Mouse (Mus musculus) MEL (cell line): ENCODE results near the gene Cdkn1b. TPM values are rescaled to one million over a fixed set of nuclear protein-coding genes. Genes with fewer than 3 reads are reported as not detected.

Experiments
- DNase-seq: peaks from one replicate; pipeline ENCODE4 v3.0.0; 2011; ENCODE audit warnings: low read depth, low spot score
- H3K27ac ChIP-seq: 2 replicates; pipeline ENCODE4 v1.5.1; 2012; ENCODE audit warnings: low read depth, mild to moderate bottlenecking, control low read depth, low read length, moderate library complexity; ENCODE audit not compliant: control insufficient read depth
- H3K27me3 ChIP-seq, 2 experiments: fragments of 150-350 bp in 1 of 2; sonication (generic) in 1 of 2; 2 replicates each; pipeline ENCODE4 v1.6.1; 2012; ENCODE audit warnings: low read length in 2 of 2, mild to moderate bottlenecking in 2 of 2, improper control_type of control experiment in 1 of 2, moderate library complexity in 1 of 2; ENCODE audit not compliant: insufficient read depth in 2 of 2, control insufficient read depth in 1 of 2
- H3K36me3 ChIP-seq, 2 experiments: 2 replicates each; pipeline ENCODE4 v1.6.1; 2012 to 2014; ENCODE audit warnings: low read length in 2 of 2, improper control_type of control experiment in 1 of 2, inconsistent platforms in 1 of 2, mild to moderate bottlenecking in 1 of 2; ENCODE audit not compliant: insufficient read depth in 2 of 2, control insufficient read depth in 1 of 2
- H3K4me1 ChIP-seq, 2 experiments: fragments of 150-350 bp in 1 of 2; sonication (generic) in 1 of 2; 2 replicates each; pipeline ENCODE4 v1.6.1; 2012; ENCODE audit warnings: low read length in 2 of 2, improper control_type of control experiment in 1 of 2, mild to moderate bottlenecking in 1 of 2; ENCODE audit not compliant: insufficient read depth in 2 of 2, control insufficient read depth in 1 of 2
- H3K4me3 ChIP-seq, 2 experiments: fragments of 150-350 bp in 1 of 2; sonication (generic) in 1 of 2; 2 replicates each; pipeline ENCODE4 v1.5.1; 2012; ENCODE audit warnings: low read depth in 2 of 2, low read length in 2 of 2, mild to moderate bottlenecking in 2 of 2, moderate library complexity in 2 of 2, control low read depth in 1 of 2, improper control_type of control experiment in 1 of 2; ENCODE audit not compliant: control insufficient read depth in 1 of 2, insufficient read depth in 1 of 2
- H3K79me2 ChIP-seq: 2 replicates; pipeline ENCODE4 v1.6.1; 2012; ENCODE audit warnings: mild to moderate bottlenecking, low read length, moderate library complexity; ENCODE audit not compliant: control insufficient read depth, poor library complexity, insufficient read depth
- H3K9ac ChIP-seq: 2 replicates; pipeline ENCODE4 v1.6.1; 2012; ENCODE audit warnings: low read depth, mild to moderate bottlenecking, control low read depth, low read length, moderate library complexity; ENCODE audit not compliant: control insufficient read depth, poor library complexity, severe bottlenecking
- H3K9me3 ChIP-seq: fragments of 150-350 bp; sonication (generic); replicated peaks from 2 replicates; pipeline ENCODE4 v1.6.1; 2012; ENCODE audit warnings: mild to moderate bottlenecking, low read length, improper control_type of control experiment, moderate library complexity; ENCODE audit not compliant: insufficient read depth
- BHLHE40 ChIP-seq: IDR thresholded peaks from 2 replicates; pipeline ENCODE4 v1.6.1; 2012; ENCODE audit warnings: low read depth, mild to moderate bottlenecking, inconsistent platforms, low read length, improper control_type of control experiment, borderline replicate concordance
- CHD1 ChIP-seq: IDR thresholded peaks from 2 replicates; pipeline ENCODE4 v1.6.1; 2012; ENCODE audit warnings: low read depth, mild to moderate bottlenecking, inconsistent platforms, low read length, improper control_type of control experiment
- CHD2 ChIP-seq: IDR thresholded peaks from 2 replicates; pipeline ENCODE4 v1.6.1; 2011; ENCODE audit warnings: low read length, improper control_type of control experiment
- CTCF ChIP-seq, 3 experiments: IDR thresholded peaks in 2 of 3; conservative IDR thresholded peaks in 1 of 3; 2 replicates each; pipeline ENCODE4 v1.5.1; 2011 to 2012; ENCODE audit warnings: low read length in 3 of 3, low read depth in 2 of 3, mild to moderate bottlenecking in 2 of 3, improper control_type of control experiment in 1 of 3, inconsistent platforms in 1 of 3, mixed read lengths in 1 of 3, moderate library complexity in 1 of 3; ENCODE audit not compliant: control insufficient read depth in 1 of 3, insufficient read depth in 1 of 3, poor library complexity in 1 of 3, severe bottlenecking in 1 of 3
- E2F4 ChIP-seq: IDR thresholded peaks from 2 replicates; pipeline ENCODE4 v1.6.1; 2011; ENCODE audit warnings: low read depth, low read length, improper control_type of control experiment, borderline replicate concordance
- ELF1 ChIP-seq: IDR thresholded peaks from 2 replicates; pipeline ENCODE4 v1.6.1; 2014; ENCODE audit warnings: low read depth, mild to moderate bottlenecking, inconsistent platforms, low read length, improper control_type of control experiment, moderate library complexity
- GABPA ChIP-seq: IDR thresholded peaks from 2 replicates; pipeline ENCODE4 v1.6.1; 2012; ENCODE audit warnings: low read depth, mild to moderate bottlenecking, inconsistent platforms, low read length, improper control_type of control experiment, moderate library complexity
- GATA1 ChIP-seq: IDR thresholded peaks from 2 replicates; pipeline ENCODE4 v1.6.1; 2011; ENCODE audit warnings: low read depth, low read length, improper control_type of control experiment
- HCFC1 ChIP-seq: IDR thresholded peaks from 2 replicates; pipeline ENCODE4 v1.6.1; 2012; ENCODE audit warnings: low read depth, mild to moderate bottlenecking, inconsistent platforms, low read length, improper control_type of control experiment, moderate library complexity
- MAZ ChIP-seq: IDR thresholded peaks from 2 replicates; pipeline ENCODE4 v1.6.1; 2012; ENCODE audit warnings: low read depth, mild to moderate bottlenecking, inconsistent platforms, low read length, improper control_type of control experiment
- MXI1 ChIP-seq: IDR thresholded peaks from 2 replicates; pipeline ENCODE4 v1.6.1; 2011; ENCODE audit warnings: mild to moderate bottlenecking, low read depth, low read length, improper control_type of control experiment
- POLR2A ChIP-seq, 2 experiments: IDR thresholded peaks; 2 replicates each; pipeline ENCODE4 v1.6.1; 2011 to 2012; ENCODE audit warnings: low read length in 2 of 2, mild to moderate bottlenecking in 2 of 2, control low read depth in 1 of 2, improper control_type of control experiment in 1 of 2, low read depth in 1 of 2, moderate library complexity in 1 of 2; ENCODE audit not compliant: control insufficient read depth in 1 of 2, insufficient read depth in 1 of 2, poor library complexity in 1 of 2
- POLR2AphosphoS5 ChIP-seq: IDR thresholded peaks from 2 replicates; pipeline ENCODE4 v1.6.1; 2012; ENCODE audit warnings: low read depth, borderline replicate concordance, mild to moderate bottlenecking, inconsistent platforms, low read length, moderate library complexity, mixed read lengths
- RCOR1 ChIP-seq: IDR thresholded peaks from 2 replicates; pipeline ENCODE4 v1.6.1; 2012; ENCODE audit warnings: low read depth, mild to moderate bottlenecking, inconsistent platforms, low read length, improper control_type of control experiment
- TAL1 ChIP-seq: IDR thresholded peaks from 2 replicates; pipeline ENCODE4 v1.6.1; 2012; ENCODE audit warnings: mild to moderate bottlenecking, inconsistent platforms, low read length, moderate library complexity, mixed read lengths
- TBP ChIP-seq: IDR thresholded peaks from 2 replicates; pipeline ENCODE4 v1.8.0; 2011; ENCODE audit warnings: low read depth, low read length, improper control_type of control experiment
- ZC3H11A ChIP-seq: IDR thresholded peaks from 2 replicates; pipeline ENCODE4 v1.6.1; 2012; ENCODE audit warnings: low read depth, mild to moderate bottlenecking, inconsistent platforms, low read length, improper control_type of control experiment
- ZKSCAN1 ChIP-seq: IDR thresholded peaks from 2 replicates; pipeline ENCODE4 v1.6.1; 2012; ENCODE audit warnings: low read depth, mild to moderate bottlenecking, inconsistent platforms, low read length, improper control_type of control experiment, moderate library complexity
- polyA plus RNA-seq, 2 experiments: library from polyadenylated mRNA; stranded (reverse) in 1 of 2; unstranded in 1 of 2; fragments of >175 nt in 1 of 2; fragments of >200 nt in 1 of 2; gene quantifications; 2 replicates each; pipeline versions ENCODE4 v1.2.1 to v1.2.4; 2012; ENCODE audit warnings: low replicate concordance in 2 of 2, low read depth in 1 of 2; ENCODE audit not compliant: insufficient read length in 2 of 2, insufficient read depth in 1 of 2, missing spikeins in 1 of 2
- total RNA-seq: library from RNA; depleted of rRNA; stranded (reverse); fragments of 300-350 nt; gene quantifications from 2 replicates; pipeline ENCODE4 v1.2.3, GENCODE M21; 2012

The Cdkn1b gene
- total and polyA plus RNA-seq, 3 experiments = 7.7 to 21.2 TPM; not detected in 1

DNA sequence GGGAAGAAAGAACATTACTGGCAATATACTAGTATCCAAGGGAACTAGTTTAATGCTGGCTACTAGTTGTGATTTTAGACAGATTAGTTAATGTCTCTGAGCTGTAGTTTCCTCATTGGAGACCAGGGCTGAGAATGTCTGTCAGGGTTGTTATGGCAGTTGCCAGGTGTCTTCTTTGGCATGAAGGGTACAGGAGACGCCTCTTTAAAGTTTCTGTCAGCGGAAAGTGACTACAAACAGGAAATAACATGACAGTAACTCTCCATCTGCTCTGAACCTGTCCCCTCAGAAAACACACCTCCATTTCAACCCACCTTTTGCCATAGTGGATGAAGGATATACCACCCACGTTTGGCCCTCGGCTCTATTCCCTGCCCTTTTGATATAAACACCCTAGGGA, 36.5 kb upstream of the Cdkn1b start:
- H3K79me2 ChIP-seq = no peaks in the 10 kb centered on the region
- H3K9me3 ChIP-seq = no peaks in the 10 kb centered on the region
- H3K27me3 ChIP-seq = no peaks in the 10 kb centered on the region
- TF ChIP-seq TBP = no peak
- DNase-seq = no peak
- no peak overlapping the region for H3K4me3 ChIP-seq
- no peak overlapping the region for H3K9ac ChIP-seq
- H3K4me1 ChIP-seq = peaks cover 4% of the 10 kb centered on the region in 2 experiments; a peak in 2 of 4 replicates
- H3K27ac ChIP-seq = no peak overlapping the region
- H3K36me3 ChIP-seq = peaks cover 0 to 3% of the 10 kb centered on the region in 2 experiments; a peak in 2 of 4 replicates

DNA sequence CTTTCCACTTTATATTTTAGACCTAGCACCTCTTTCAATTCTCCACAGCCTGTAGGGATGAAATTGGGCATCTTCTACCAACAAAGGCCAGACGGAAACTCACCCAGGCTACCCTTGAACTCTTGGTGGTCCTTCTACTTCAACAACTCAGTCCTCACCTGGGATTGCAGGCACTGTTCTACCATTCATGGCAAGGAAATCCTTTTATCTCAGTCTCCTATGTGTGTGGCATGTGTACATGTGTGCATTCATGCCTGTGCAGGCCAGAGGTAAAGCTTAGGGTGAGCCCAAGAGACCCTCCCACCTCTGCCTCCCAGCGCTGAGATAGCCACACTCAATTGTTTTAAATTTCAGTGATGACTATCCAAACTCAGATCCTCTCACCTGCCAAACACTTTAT, 34.7 kb upstream of the Cdkn1b start:
- H3K9me3 ChIP-seq = no peaks in the 10 kb centered on the region
- no peaks in the 10 kb centered on the region for H3K79me2 ChIP-seq
- no peaks in the 10 kb centered on the region for H3K27me3 ChIP-seq
- no peaks in the 10 kb centered on the region for H3K36me3 ChIP-seq
- H3K4me3 ChIP-seq = no peak overlapping the region
- no peak overlapping the region for H3K27ac ChIP-seq
- no peak overlapping the region for H3K9ac ChIP-seq
- no peaks in the 10 kb centered on the region for H3K4me1 ChIP-seq
- TF ChIP-seq E2F4 (no peak), CHD1 (no peak), ELF1 (no peak), MXI1 (no peak), POLR2A (IDR thresholded peaks at IDR 0.05; ENCODE audit: control insufficient read depth in 1 of 2, insufficient read depth in 1 of 2, low read depth in 1 of 2, low read length in 2 of 2, poor library complexity in 1 of 2) (no peak), HCFC1 (no peak), CHD2 (no peak), RCOR1 (no peak), ZKSCAN1 (no peak), TBP (no peak), POLR2AphosphoS5 (no peak), GABPA (no peak), TAL1 (no peak), BHLHE40 (no peak), CTCF (IDR thresholded peaks at IDR 0.05 in 2 of 3, conservative IDR thresholded peaks at IDR 0.05 in 1 of 3; ENCODE audit: control insufficient read depth in 1 of 3, insufficient read depth in 1 of 3, low read depth in 2 of 3, low read length in 3 of 3, poor library complexity in 1 of 3, severe bottlenecking in 1 of 3) (no peak), MAZ (no peak), GATA1 (no peak), ZC3H11A (no peak)
- TF ChIP-seq, all 39 proteins: peak for 0
- DNase-seq = no peak
